Mouse (Mus musculus) midbrain, postnatal 0 days (tissue): ENCODE measurements around the gene B3galt5. TPM values are rescaled to one million over a fixed set of nuclear protein-coding genes. Genes with fewer than 3 reads are reported as not detected.
A peak's percentile ranks its signal among the peaks of the same experiment; 100 is the strongest.
"Not testable (repeated sequence)": the region's sequence is repeated elsewhere in the genome, so short reads cannot be mapped to it uniquely, and the experiment has no call there.

Experiments
- ATAC-seq: fragments of 200-750 bp; cut with Nextera tagmentation; 2 replicates; pipeline ENCODE4 v1.8.0; 2017; ENCODE audit warnings: moderate number of reproducible peaks, mild to moderate bottlenecking, moderate TSS enrichment, moderate library complexity; ENCODE audit not compliant: low FRiP score
- DNase-seq: peaks from one replicate; pipeline ENCODE4 v3.0.0-alpha.2; 2015; ENCODE audit warnings: low spot score
- H3K27ac ChIP-seq: fragments of 300-500 bp; sonication (generic); 2 replicates; pipeline ENCODE4 v1.5.1; 2014; ENCODE audit warnings: low read depth, mild to moderate bottlenecking, low read length, mixed read lengths
- H3K27me3 ChIP-seq: fragments of 300-500 bp; sonication (generic); 2 replicates; pipeline ENCODE4 v1.6.1; 2014; ENCODE audit warnings: low read length, control low read depth, mixed read lengths; ENCODE audit not compliant: insufficient read depth
- H3K36me3 ChIP-seq: fragments of 300-500 bp; sonication (generic); 2 replicates; pipeline ENCODE4 v1.6.1; 2014; ENCODE audit warnings: low read length, control low read depth, mixed read lengths; ENCODE audit not compliant: insufficient read depth
- H3K4me1 ChIP-seq: fragments of 300-500 bp; sonication (generic); 2 replicates; pipeline ENCODE4 v1.6.1; 2014; ENCODE audit warnings: mild to moderate bottlenecking, control low read depth, antibody characterized with exemption, low read length, mixed read lengths; ENCODE audit not compliant: insufficient read depth
- H3K4me2 ChIP-seq: fragments of 300-500 bp; sonication (generic); 2 replicates; pipeline ENCODE4 v1.6.1; 2014; ENCODE audit warnings: low read depth, mild to moderate bottlenecking, low read length, mixed read lengths; ENCODE audit not compliant: poor library complexity, severe bottlenecking
- H3K4me3 ChIP-seq: fragments of 300-500 bp; sonication (generic); 2 replicates; pipeline ENCODE4 v1.5.1; 2014; ENCODE audit warnings: low read depth, mild to moderate bottlenecking, low read length, moderate library complexity
- H3K9ac ChIP-seq: fragments of 300-500 bp; sonication (generic); replicated peaks from 2 replicates; pipeline ENCODE4 v1.6.1; 2014; ENCODE audit warnings: mild to moderate bottlenecking, low read length, moderate library complexity, mixed read lengths; ENCODE audit not compliant: poor library complexity, severe bottlenecking
- H3K9me3 ChIP-seq: fragments of 300-500 bp; sonication (generic); 2 replicates; pipeline ENCODE4 v1.6.1; 2016; ENCODE audit warnings: low read length, control low read depth
- CTCF ChIP-seq: IDR thresholded peaks from 2 replicates; pipeline ENCODE4 v1.5.1; 2016; ENCODE audit warnings: antibody characterized with exemption, mild to moderate bottlenecking
- WGBS: fragments of 180-500 bp; shearing (Covaris S2); extraction: QIAGEN DNeasy Blood & Tissue Kit; methylation state at CpG from one replicate; pipeline ENCODE4 v1.1.7; 2014; 5-methylcytosine and 5-hydroxymethylcytosine counted together
- polyA plus RNA-seq: library from polyadenylated mRNA; unstranded; fragments of >200 nt; fragmentation: Nextera tagmentation; extraction: Ambion mirVana; gene quantifications from 2 replicates; pipeline ENCODE4 v1.2.1, GENCODE M21; 2015
- total RNA-seq: library from RNA; depleted of rRNA; stranded (reverse); fragments of >200 nt; gene quantifications from 2 replicates; pipeline ENCODE4 v1.2.3, GENCODE M21; 2014

Gene B3galt5
- total and polyA plus RNA-seq, 2 experiments from 2014 or later: 6.1 to 9.0 TPM

DNA sequence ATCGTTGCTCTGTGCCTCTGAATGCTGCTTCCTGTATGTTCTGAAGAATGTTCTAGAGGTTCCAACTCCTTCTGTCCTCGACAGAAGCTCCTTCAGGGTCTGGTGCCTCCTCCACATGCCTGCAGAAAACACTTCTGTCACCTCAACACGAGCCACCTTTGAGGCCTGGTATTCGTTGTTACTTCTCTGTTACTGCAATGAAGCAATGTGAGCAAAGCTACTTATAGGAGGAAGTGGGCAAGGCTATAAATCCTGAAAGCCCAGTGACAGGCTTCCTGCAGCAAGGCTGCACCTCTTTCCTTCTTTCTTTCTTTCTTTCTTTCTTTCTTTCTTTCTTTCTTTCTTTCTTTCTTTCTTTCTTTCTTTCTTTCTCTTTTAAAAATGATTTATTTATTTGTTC, 71.3 kb downstream of the B3galt5 start:
- Histone ChIP-seq H3K4me1 (no peaks in the 10 kb centered on the region), H3K36me3 (no peaks in the 10 kb centered on the region), H3K9ac (no peak overlapping the region), H3K27ac (no peak overlapping the region), H3K4me2 (no peak overlapping the region), H3K4me3 (no peak overlapping the region), H3K27me3 (no peaks in the 10 kb centered on the region), H3K9me3 (no peaks in the 10 kb centered on the region)
- DNase-seq: no peak
- WGBS: 78% methylated on average over 4 of the region's 4 CpGs
- no peak for TF ChIP-seq CTCF
- no peak for ATAC-seq

DNA sequence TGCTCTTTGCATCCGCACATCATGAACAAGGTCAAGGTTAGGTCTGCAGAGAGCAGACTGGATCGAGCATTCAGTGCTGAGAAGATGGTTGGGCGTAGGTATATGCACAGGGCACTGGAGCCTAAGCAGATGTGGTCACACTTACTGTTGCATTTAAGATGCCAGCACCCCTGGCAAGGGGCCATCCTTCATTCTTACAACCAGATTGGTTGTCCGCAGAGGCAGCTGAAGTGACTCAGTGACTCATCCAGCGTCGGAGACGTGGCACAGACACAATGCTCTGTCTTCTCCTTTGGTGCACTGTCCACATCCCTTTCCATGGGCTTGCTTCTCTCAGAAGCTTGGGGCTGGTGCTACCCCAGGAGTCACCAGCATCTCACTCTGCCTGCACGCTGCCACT, 82.2 kb downstream of the B3galt5 start:
- no peak for DNase-seq
- Histone ChIP-seq H3K9me3 (no peaks in the 10 kb centered on the region), H3K4me1 (no peaks in the 10 kb centered on the region), H3K4me3 (no peak overlapping the region), H3K36me3 (peaks cover 5% of the 10 kb centered on the region; the same call in 1 of the 2 replicates), H3K27ac (no peak overlapping the region), H3K9ac (no peak overlapping the region), H3K4me2 (no peak overlapping the region), H3K27me3 (no peaks in the 10 kb centered on the region)
- TF ChIP-seq CTCF: no peak
- no peak for ATAC-seq
- WGBS: 94% methylated on average over 8 of the region's 8 CpGs

DNA sequence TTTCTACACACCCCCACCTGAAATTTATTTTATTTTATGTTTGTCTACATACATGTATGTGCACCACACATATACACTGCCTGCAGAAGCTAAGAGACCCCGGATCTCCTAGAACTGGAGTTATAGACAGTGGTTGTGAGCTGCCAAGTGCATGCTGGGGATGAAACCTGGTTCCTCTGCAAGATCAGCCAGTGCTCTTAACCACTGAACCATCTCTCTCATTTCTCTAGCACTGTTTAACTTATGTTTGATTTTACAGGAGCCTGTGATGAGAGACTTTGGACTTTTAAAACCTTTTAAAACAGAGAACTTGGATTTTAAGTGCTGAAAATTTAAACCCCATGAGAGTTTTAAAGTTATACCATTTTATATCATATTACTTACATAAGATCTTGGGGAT, 87.1 kb downstream of the B3galt5 start:
- WGBS: 95% methylated on average over 1 of the region's 1 CpGs
- Histone ChIP-seq H3K9me3 (no peaks in the 10 kb centered on the region), H3K27ac (no peak overlapping the region), H3K4me2 (no peak overlapping the region), H3K27me3 (no peaks in the 10 kb centered on the region), H3K9ac (no peak overlapping the region), H3K4me1 (no peaks in the 10 kb centered on the region), H3K36me3 (0 out of 2 replicates have a peak, but pooled peaks cover under 1% of the 10 kb centered on the region), H3K4me3 (no peak overlapping the region)
- DNase-seq: no peak
- no peak for TF ChIP-seq CTCF
- ATAC-seq: no peak

DNA sequence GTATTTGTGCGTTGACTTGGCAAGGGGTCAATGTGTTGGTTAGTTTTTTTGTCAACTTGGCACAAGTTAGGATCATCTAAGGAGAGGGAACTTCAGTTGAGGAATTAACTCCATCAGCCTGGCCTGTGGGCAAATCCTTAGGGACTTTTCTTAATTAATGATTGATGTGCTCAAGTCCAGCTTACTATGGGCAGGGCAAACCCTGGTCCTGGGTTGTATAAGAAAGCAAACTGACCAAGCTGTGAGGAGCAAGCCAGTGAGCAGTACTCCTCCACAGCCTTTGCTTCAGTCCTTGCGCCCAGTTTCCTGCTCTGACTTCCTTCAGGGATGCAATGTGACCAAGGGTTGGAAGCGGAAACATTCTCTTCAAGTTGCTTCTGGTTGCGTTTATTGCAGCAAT, 87.6 kb downstream of the B3galt5 start:
- no peaks in the 10 kb centered on the region for H3K36me3 ChIP-seq
- no peak overlapping the region for H3K4me2 ChIP-seq
- 92% methylated on average over 4 of the region's 4 CpGs for WGBS
- H3K4me3 ChIP-seq: no peak overlapping the region
- H3K27ac ChIP-seq: no peak overlapping the region
- no peaks in the 10 kb centered on the region for H3K9me3 ChIP-seq
- no peak for TF ChIP-seq CTCF
- H3K9ac ChIP-seq: no peak overlapping the region
- no peak for ATAC-seq
- no peak for DNase-seq
- H3K27me3 ChIP-seq: no peaks in the 10 kb centered on the region
- H3K4me1 ChIP-seq: no peaks in the 10 kb centered on the region

DNA sequence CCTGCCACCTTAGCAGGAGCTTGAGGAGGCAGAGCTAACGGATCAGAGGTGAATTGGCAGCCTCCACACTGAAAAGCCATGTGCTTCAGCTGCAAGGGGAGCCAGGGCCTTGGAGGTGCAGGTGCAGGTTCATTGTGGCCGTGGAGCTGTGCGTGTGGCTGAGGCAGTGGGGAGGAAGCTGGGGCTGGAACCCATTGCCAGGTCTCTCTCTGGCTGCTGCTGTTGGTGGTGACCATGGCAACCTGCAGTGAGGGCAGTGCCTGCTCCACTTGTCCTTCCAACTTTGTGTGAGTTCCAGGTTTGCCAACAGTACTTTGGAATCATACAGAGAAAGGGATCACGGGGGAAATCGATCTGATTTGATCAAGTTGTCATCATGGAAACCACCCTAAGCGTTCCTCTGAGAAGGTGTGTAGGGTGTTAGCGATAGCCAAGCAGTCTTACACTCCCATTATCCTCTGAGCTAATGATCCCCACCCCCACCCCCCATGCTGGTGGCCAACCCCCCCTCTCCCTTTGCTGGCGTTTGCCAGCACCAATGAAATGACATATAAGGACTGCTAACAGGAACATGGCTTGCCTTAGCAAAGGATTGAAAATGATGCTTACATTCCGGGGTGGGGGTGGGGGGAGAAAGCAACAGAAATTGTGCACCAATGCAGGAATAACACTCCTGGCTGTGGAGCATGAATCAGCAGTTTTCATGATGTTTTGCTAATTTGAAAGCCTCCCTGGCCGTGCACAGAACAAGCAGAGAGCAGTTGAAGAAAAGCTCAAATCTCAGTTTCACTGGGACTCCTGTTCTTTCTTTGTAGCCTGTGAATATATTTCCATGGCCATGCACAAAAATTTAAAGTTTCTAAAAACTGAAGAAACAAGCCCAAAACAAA, 90.8 kb downstream of the B3galt5 start:
- DNase-seq (peak; percentile 51), ATAC-seq (no peak)
- no peaks in the 10 kb centered on the region for H3K27me3 ChIP-seq
- H3K4me3 ChIP-seq: no peak overlapping the region
- 0 out of 2 replicates have a peak overlapping the region, but pooled peaks have one; percentile 19 for H3K9ac ChIP-seq
- no peaks in the 10 kb centered on the region for H3K9me3 ChIP-seq
- no peaks in the 10 kb centered on the region for H3K36me3 ChIP-seq
- no peaks in the 10 kb centered on the region for H3K4me1 ChIP-seq
- TF ChIP-seq CTCF: no peak
- no peak overlapping the region for H3K4me2 ChIP-seq
- no peak overlapping the region for H3K27ac ChIP-seq
- WGBS: 33% methylated on average over 10 of the region's 10 CpGs

DNA sequence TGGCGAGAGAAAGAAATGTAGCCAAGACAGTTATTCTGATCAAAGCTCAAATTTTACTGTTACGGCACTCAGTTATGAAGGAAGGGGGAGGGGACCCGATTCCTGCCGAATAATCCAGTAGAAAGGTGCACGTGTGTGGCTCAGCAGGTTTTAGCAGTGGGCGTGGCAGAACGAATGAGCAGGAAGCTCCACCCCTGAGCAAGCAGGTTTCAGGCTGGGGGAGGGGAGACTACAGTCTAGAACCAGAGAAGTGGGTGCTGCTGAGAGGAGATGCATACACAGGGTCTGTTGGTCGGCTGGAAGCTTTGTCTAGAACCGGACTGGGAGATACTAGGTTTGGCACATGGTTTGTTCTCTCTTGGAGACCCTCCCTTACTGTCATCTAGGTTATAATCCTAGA, 91.7 kb downstream of the B3galt5 start:
- not testable (repeated sequence) for H3K36me3 ChIP-seq, H3K27ac ChIP-seq, H3K27me3 ChIP-seq, H3K4me3 ChIP-seq, H3K9me3 ChIP-seq, H3K4me1 ChIP-seq, DNase-seq, H3K4me2 ChIP-seq, H3K9ac ChIP-seq, ATAC-seq
- 36% methylated on average over 9 of the region's 9 CpGs for WGBS
